In the genomic region with DNA sequence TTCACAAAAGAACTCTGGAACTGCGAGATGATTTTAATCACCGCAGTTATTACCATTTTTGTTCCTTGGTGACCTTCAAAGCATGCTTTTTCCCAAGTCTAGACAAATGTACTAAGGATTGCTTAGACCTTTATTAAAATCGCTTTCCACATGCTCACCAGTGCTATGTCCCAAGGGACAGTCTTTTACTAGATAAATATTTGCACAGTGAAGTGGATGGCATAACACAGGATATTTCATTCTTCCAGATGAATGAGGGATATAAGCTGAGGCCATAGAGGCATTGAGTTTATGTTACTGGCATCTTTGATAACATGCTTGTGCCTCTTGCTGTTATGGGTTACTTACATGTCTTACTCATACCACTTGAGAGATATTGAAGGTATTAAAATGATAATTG, we compare ENCODE assay signal across 29 mouse cellular contexts.
"Had no signal": no experiment of that assay in that cellular context is flagged by ENCODE, and none has a peak within 500 bp of the region (broad histone marks: within the 10 kb centered on the region; RNA-seq: fewer than 3 reads in every experiment).

No protein-coding gene starts in this region.

- DNase-seq: left cerebral cortex, postnatal 4 days; liver; liver, embryonic 13.5 days; liver, postnatal 0 days; lung, adult 18-20 months; lung, adult 2 months; lung, embryonic 14.5 days; lung, postnatal 10 days; lung, postnatal 14 days; lung, postnatal 36 days; lung, postnatal 4 days had no signal

- H3K36me3 ChIP-seq: limb, embryonic 10.5 days; limb, embryonic 12.5 days; limb, embryonic 13.5 days; limb, embryonic 15.5 days; liver, embryonic 12.5 days; liver, embryonic 13.5 days; liver, embryonic 15.5 days; lung, embryonic 15.5 days; midbrain, embryonic 10.5 days; midbrain, embryonic 13.5 days; neural tube, embryonic 12.5 days; neural tube, embryonic 13.5 days had no signal

- H3K4me2 ChIP-seq: limb, embryonic 12.5 days; limb, embryonic 13.5 days; limb, embryonic 15.5 days; liver, embryonic 11.5 days; liver, embryonic 12.5 days; liver, embryonic 13.5 days; liver, embryonic 15.5 days; lung, embryonic 14.5 days; lung, embryonic 15.5 days; midbrain, embryonic 13.5 days; neural tube, embryonic 12.5 days; neural tube, embryonic 13.5 days had no signal

- H3K27ac ChIP-seq: left cerebral cortex, adult 2 months; limb, embryonic 10.5 days; limb, embryonic 12.5 days; limb, embryonic 13.5 days; limb, embryonic 15.5 days; liver, embryonic 12.5 days; liver, embryonic 13.5 days; liver, embryonic 14.5 days; liver, embryonic 15.5 days; lung, embryonic 15.5 days; macrophage; midbrain, embryonic 10.5 days; midbrain, embryonic 13.5 days; neural tube, embryonic 12.5 days; neural tube, embryonic 13.5 days had no signal

- H3K27me3 ChIP-seq: limb, embryonic 12.5 days; limb, embryonic 13.5 days; limb, embryonic 15.5 days; liver, embryonic 12.5 days; liver, embryonic 13.5 days; liver, embryonic 15.5 days; lung, embryonic 15.5 days; megakaryocyte, embryonic 14.5 days; midbrain, embryonic 13.5 days; neural tube, embryonic 12.5 days; neural tube, embryonic 13.5 days had no signal

- H3K9me3 ChIP-seq: limb, embryonic 10.5 days; limb, embryonic 12.5 days; limb, embryonic 13.5 days; limb, embryonic 15.5 days; liver, embryonic 12.5 days; liver, embryonic 13.5 days; liver, embryonic 15.5 days; lung, embryonic 15.5 days; midbrain, embryonic 10.5 days; midbrain, embryonic 13.5 days; neural tube, embryonic 12.5 days; neural tube, embryonic 13.5 days had no signal

- ATAC-seq: liver, embryonic 12.5 days; liver, postnatal 0 days; lung, postnatal 0 days; midbrain, embryonic 13.5 days had no signal

- H3K4me3 ChIP-seq: left cerebral cortex, adult 2 months; limb, embryonic 10.5 days; limb, embryonic 12.5 days; limb, embryonic 13.5 days; limb, embryonic 15.5 days; liver, embryonic 12.5 days; liver, embryonic 13.5 days; liver, embryonic 15.5 days; lung, embryonic 15.5 days; megakaryocyte, embryonic 14.5 days; midbrain, embryonic 10.5 days; midbrain, embryonic 13.5 days; myocyte; neural tube, embryonic 12.5 days; neural tube, embryonic 13.5 days had no signal

- H3K4me1 ChIP-seq: limb, embryonic 12.5 days; limb, embryonic 13.5 days; limb, embryonic 15.5 days; liver, embryonic 12.5 days; liver, embryonic 13.5 days; liver, embryonic 15.5 days; lung, embryonic 15.5 days; megakaryocyte, embryonic 14.5 days; neural tube, embryonic 12.5 days had no signal

- H3K9ac ChIP-seq: limb, embryonic 12.5 days; limb, embryonic 13.5 days; limb, embryonic 15.5 days; liver, embryonic 12.5 days; liver, embryonic 13.5 days; liver, embryonic 14.5 days; liver, embryonic 15.5 days; liver, postnatal 0 days; lung, embryonic 14.5 days; lung, embryonic 15.5 days; midbrain, embryonic 13.5 days; neural tube, embryonic 12.5 days; neural tube, embryonic 13.5 days had no signal
